Mouse (Mus musculus): ENCODE measurements around the gene Snph. TPM values are rescaled to one million over a fixed set of nuclear protein-coding genes. Genes with fewer than 3 reads are reported as not detected.

Gene Snph
- polyA plus RNA-seq, 1 experiment, result 131 TPM

GRCm38 (mm10) chr2:151635362-151636014 lies 3.1 kb upstream of the Snph start:
- Histone ChIP-seq H3K4me3 (replicated peaks; ENCODE audit: insufficient read depth, low read depth, low read length) (no peak overlapping the region), H3K27ac (ENCODE audit: insufficient read depth, low read length) (no peak overlapping the region), H3K27me3 (ENCODE audit: control insufficient read depth, insufficient read depth, low read length) (no peaks in the 10 kb centered on the region), H3K4me1 (ENCODE audit: control insufficient read depth, insufficient read depth, low read length) (peaks cover 2% of the 10 kb centered on the region; the same call in 1 of the 2 replicates)
- 44% methylated on average over 9 of the region's 9 CpGs for WGBS
- DNase-seq, result peak in 1 of 2 experiments; percentile 12
- no peak for TF ChIP-seq CTCF (IDR thresholded peaks at IDR 0.05; ENCODE audit: borderline replicate concordance, insufficient read depth, low read depth, low read length)
- TF ChIP-seq POLR2A (IDR thresholded peaks at IDR 0.05; ENCODE audit: borderline replicate concordance, insufficient read depth, low read length), result no peak

DNA sequence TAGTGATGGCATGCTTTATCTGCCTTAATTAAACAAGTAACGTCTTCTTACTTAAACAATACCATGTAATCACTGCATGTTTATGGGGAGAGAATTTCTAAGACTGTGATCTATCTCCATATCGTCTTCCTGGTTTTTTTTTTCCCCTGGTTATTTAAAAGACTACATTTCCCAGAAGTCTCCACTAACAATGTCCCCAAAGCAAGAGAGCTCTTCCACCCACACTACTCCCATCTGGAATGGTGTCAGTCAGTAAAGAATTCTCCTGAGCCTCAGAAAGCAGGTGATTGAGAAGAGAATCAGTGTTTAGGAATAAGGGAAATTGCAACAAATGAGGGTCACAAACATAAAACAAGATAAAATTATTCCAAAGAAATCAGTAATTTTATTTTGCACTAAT lies 2.5 kb upstream of the Snph start:
- no peak overlapping the region for H3K27ac ChIP-seq (ENCODE audit: insufficient read depth, low read length)
- no peak for TF ChIP-seq POLR2A (IDR thresholded peaks at IDR 0.05; ENCODE audit: borderline replicate concordance, insufficient read depth, low read length)
- TF ChIP-seq CTCF (IDR thresholded peaks at IDR 0.05; ENCODE audit: borderline replicate concordance, insufficient read depth, low read depth, low read length), result no peak

DNA sequence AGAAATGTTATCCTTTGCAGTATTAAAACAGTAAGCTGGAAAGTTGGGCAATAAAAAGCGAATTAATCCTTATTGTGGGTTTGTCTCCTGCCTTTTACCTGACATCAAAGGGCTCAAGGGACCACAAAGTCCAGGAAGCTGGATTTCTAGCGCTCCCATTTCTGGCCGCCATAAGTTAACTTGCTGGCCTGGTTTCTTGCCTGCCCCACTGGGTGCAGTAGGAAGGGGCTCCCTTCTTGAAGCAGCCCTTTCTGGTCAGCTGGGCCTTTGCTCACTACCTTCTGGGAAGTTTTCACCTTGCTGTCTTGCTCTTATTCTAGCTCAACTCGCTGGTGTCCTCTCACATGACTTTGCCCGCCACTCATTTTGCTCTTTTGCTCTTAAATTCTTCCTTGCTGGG lies 589 bp upstream of the Snph start:
- peak in 1 of 2 experiments; percentile 13 for DNase-seq
- WGBS, result 91% methylated on average over 5 of the region's 5 CpGs
- Histone ChIP-seq H3K4me1 (ENCODE audit: control insufficient read depth, insufficient read depth, low read length) (peaks cover 7% of the 10 kb centered on the region), H3K4me3 (replicated peaks; ENCODE audit: insufficient read depth, low read depth, low read length) (no peak overlapping the region), H3K27me3 (ENCODE audit: control insufficient read depth, insufficient read depth, low read length) (no peaks in the 10 kb centered on the region), H3K27ac (ENCODE audit: insufficient read depth, low read length) (no peak overlapping the region)
- TF ChIP-seq POLR2A (IDR thresholded peaks at IDR 0.05; ENCODE audit: borderline replicate concordance, insufficient read depth, low read length) (no peak), CTCF (IDR thresholded peaks at IDR 0.05; ENCODE audit: borderline replicate concordance, insufficient read depth, low read depth, low read length) (no peak)

More for the DNA sequence above, 2.5 kb upstream of the Snph start:
- Histone ChIP-seq H3K4me1 (ENCODE audit: control insufficient read depth, insufficient read depth, low read length) (peaks cover 3% of the 10 kb centered on the region; the same call in 1 of the 2 replicates), H3K4me3 (replicated peaks; ENCODE audit: insufficient read depth, low read depth, low read length) (peak overlapping the region; percentile 17), H3K27me3 (ENCODE audit: control insufficient read depth, insufficient read depth, low read length) (no peaks in the 10 kb centered on the region)
- 31% methylated on average over 2 of the region's 2 CpGs for WGBS
- DNase-seq, result peak in 1 of 2 experiments; percentile 59

DNA sequence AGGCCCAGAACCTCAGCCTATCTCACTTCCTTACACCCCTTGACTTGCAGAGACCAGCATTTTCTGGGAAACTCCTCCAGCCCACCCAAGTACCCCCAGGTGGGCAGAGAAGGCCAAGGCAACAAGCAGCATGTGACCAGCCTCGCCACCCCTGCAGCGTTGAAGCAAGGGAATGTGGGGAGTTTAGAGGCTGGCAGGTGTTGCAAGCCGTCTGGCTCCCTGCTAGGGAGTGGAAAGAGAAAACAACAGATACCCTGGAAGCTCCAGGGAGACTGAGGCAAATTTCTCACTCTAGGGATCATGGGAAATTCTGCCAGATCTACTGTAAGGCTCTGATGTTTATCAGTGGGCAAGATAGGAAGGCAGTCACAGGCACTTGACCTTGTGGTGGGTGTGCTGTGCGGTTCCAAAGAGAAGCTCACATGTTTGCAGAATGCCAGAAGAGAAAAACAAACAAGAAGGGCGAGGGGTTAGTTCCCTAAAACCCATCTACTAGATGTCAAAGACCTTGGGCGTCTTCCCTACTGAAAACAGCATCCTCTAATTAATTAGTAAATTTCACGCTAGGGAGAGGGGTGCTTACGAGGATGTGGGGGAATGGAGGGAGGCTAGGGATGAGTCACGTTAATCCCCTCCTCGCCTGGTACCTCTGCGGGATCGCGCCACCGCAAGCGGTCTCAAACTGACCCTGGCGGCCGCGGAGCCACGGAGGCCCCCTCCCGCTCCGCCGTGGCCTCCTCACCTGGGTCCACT lies 811 bp downstream of the Snph start:
- Histone ChIP-seq H3K4me1 (ENCODE audit: control insufficient read depth, insufficient read depth, low read length) (peaks cover 7% of the 10 kb centered on the region), H3K27ac (ENCODE audit: insufficient read depth, low read length) (peak overlapping the region; percentile 76), H3K27me3 (ENCODE audit: control insufficient read depth, insufficient read depth, low read length) (no peaks in the 10 kb centered on the region), H3K4me3 (replicated peaks; ENCODE audit: insufficient read depth, low read depth, low read length) (peak overlapping the region; percentile 69)
- TF ChIP-seq CTCF (IDR thresholded peaks at IDR 0.05; ENCODE audit: borderline replicate concordance, insufficient read depth, low read depth, low read length) (no peak), POLR2A (IDR thresholded peaks at IDR 0.05; ENCODE audit: borderline replicate concordance, insufficient read depth, low read length) (no peak)
- WGBS, result 8% methylated on average over 22 of the region's 22 CpGs
- DNase-seq, result peak; percentile 27 to 33

DNA sequence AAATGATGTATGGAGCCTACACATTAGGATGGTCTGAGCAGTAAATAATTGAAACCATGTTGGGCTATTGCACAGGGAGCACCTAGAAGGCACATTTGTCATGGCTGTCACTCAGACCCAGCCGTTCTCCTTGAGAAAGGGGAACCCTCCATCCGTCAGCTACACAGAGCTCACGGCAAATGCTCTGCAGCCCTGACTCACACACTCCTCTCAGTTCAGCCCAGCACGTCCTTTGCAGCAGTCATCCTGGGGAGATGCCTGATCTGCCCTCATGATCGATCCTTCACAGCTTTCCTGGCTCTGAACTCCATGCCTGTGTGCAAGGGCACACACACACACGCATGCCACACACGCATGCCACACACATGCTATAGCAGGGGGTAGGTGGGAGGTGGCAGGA lies 3.1 kb downstream of the Snph start:
- TF ChIP-seq CTCF (IDR thresholded peaks at IDR 0.05; ENCODE audit: borderline replicate concordance, insufficient read depth, low read depth, low read length), result no peak
- TF ChIP-seq POLR2A (IDR thresholded peaks at IDR 0.05; ENCODE audit: borderline replicate concordance, insufficient read depth, low read length), result no peak

GRCm38 (mm10) chr2:151628011-151628410 lies 4.4 kb downstream of the Snph start:
- no peak overlapping the region for H3K27ac ChIP-seq (ENCODE audit: insufficient read depth, low read length)
- H3K27me3 ChIP-seq (ENCODE audit: control insufficient read depth, insufficient read depth, low read length), result no peaks in the 10 kb centered on the region
- DNase-seq, result peak; percentile 13 to 41
- no peak for TF ChIP-seq POLR2A (IDR thresholded peaks at IDR 0.05; ENCODE audit: borderline replicate concordance, insufficient read depth, low read length)
- TF ChIP-seq CTCF (IDR thresholded peaks at IDR 0.05; ENCODE audit: borderline replicate concordance, insufficient read depth, low read depth, low read length), result no peak
- 68% methylated on average over 3 of the region's 3 CpGs for WGBS
- no peak overlapping the region for H3K4me3 ChIP-seq (replicated peaks; ENCODE audit: insufficient read depth, low read depth, low read length)
- H3K4me1 ChIP-seq (ENCODE audit: control insufficient read depth, insufficient read depth, low read length), result peaks cover 7% of the 10 kb centered on the region

More for the DNA sequence above, 3.1 kb downstream of the Snph start:
- H3K4me1 ChIP-seq (ENCODE audit: control insufficient read depth, insufficient read depth, low read length), result peaks cover 7% of the 10 kb centered on the region
- no peak overlapping the region; the same call in 1 of the 2 replicates for H3K27ac ChIP-seq (ENCODE audit: insufficient read depth, low read length)
- 81% methylated on average over 7 of the region's 7 CpGs for WGBS
- no peaks in the 10 kb centered on the region for H3K27me3 ChIP-seq (ENCODE audit: control insufficient read depth, insufficient read depth, low read length)
- no peak for DNase-seq
- H3K4me3 ChIP-seq (replicated peaks; ENCODE audit: insufficient read depth, low read depth, low read length), result peak overlapping the region; percentile 4

GRCm38 (mm10) chr2:151626296-151626695 lies 6.1 kb downstream of the Snph start:
- WGBS, result 91% methylated on average over 7 of the region's 7 CpGs
- peaks cover 7% of the 10 kb centered on the region for H3K4me1 ChIP-seq (ENCODE audit: control insufficient read depth, insufficient read depth, low read length)
- peak in 1 of 2 experiments; percentile 5 for DNase-seq
- H3K27ac ChIP-seq (ENCODE audit: insufficient read depth, low read length), result no peak overlapping the region
- TF ChIP-seq CTCF (IDR thresholded peaks at IDR 0.05; ENCODE audit: borderline replicate concordance, insufficient read depth, low read depth, low read length), result no peak
- no peak for TF ChIP-seq POLR2A (IDR thresholded peaks at IDR 0.05; ENCODE audit: borderline replicate concordance, insufficient read depth, low read length)
- H3K4me3 ChIP-seq (replicated peaks; ENCODE audit: insufficient read depth, low read depth, low read length), result no peak overlapping the region
- no peaks in the 10 kb centered on the region for H3K27me3 ChIP-seq (ENCODE audit: control insufficient read depth, insufficient read depth, low read length)
